Mouse (Mus musculus): ENCODE results near the gene Tmem52. TPM values are rescaled to one million over a fixed set of nuclear protein-coding genes. Genes with fewer than 3 reads are reported as not detected.
"Not testable (repeated sequence)": the region's sequence is repeated elsewhere in the genome, so short reads cannot be mapped to it uniquely, and the experiment has no call there.

Gene Tmem52
- total RNA-seq (2021) (10 to 100 TPM in 1 of 2 experiments, 1 to 10 TPM in 1; 7.5 to 13.1 TPM), polyA plus RNA-seq (2012; rRNA removed) (79.1 and 189 TPM in 2 replicates)
- long read RNA-seq, transcript Tmem52-201 (5 exons, 932 nt), result major isoform, 10 of 15 reads
- long read RNA-seq, partial matches to known transcripts, result 2 of 15 reads
- long read RNA-seq, other reads (novel, unspliced or antisense), result 0 of 15 reads

DNA sequence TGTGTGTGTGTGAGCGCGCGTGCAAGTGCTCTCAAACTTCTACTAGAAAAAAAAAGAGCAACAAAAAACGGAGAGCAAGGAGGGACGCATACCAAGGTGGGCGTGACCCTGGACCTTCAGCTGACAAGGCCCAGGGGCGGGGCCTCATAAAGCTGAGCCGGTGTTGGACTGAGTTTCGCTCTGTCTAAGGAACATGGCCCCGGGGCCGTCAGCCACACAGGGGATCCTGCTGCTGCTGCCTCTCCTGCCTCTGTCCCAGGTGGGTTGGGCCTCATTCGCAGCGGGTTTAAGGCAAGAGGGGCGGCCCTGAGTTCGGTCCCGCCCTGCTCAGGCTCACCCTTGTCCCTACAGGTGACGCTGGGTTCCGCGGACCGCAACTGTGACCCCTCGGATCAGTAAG, at the start of gene Tmem52:
Gene Tmem52 (plus strand): TSS at position 163 of the 400 bp plus-strand sequence.
- DNase-seq, result peak; percentile 63

DNA sequence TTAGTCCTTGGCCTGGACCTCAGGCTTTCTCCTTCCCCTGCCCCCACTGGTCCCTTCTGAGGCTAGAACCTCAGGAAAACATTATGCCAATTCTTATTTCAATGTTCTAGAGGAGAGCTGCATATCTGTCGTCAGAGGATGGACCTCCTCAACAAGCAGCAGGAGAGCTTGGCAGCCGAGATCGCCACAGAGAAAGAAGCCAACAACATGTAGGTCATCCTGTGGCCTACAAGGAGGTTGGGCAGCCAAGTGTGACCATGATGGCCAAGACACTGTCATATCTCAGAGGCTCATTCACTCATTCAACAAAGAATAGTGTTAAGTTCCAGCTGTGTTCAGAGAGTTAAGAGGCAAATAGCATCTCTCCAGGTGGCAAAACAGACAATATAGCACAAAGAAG, 48.8 kb upstream of the Tmem52 start:
- no peak for DNase-seq

GRCm38 (mm10) chr4:155421412-155422370, 47.2 kb upstream of the Tmem52 start:
- not testable (repeated sequence) for DNase-seq

- no peak for DNase-seq
Observed at GRCm38 (mm10) chr4:155423988-155424387, 44.9 kb upstream of the Tmem52 start.

GRCm38 (mm10) chr4:155426272-155426671, 42.6 kb upstream of the Tmem52 start:
- no peak for DNase-seq

DNA sequence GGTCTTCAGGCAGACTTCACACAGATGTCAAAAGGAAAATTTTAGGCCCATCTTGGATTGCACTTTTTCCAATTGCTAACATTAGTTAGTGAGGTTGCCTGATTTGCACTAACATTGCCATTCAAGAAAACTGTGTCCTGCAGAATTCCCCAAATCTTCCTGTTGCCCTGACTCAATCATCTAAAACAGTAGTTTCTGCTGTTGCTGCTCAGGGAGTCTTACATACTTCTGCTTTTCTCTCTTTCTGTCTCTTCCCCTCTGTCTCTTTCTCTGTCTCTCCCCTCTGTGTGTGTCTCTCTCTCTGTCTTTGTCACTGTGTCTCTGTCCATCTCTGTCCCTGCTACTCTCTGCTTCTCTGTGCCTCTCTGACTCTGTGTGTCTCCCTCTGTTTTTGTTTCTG, 40.5 kb upstream of the Tmem52 start:
- no peak for DNase-seq

- DNase-seq, result no peak
Observed at GRCm38 (mm10) chr4:155429202-155429601, 39.7 kb upstream of the Tmem52 start.

DNA sequence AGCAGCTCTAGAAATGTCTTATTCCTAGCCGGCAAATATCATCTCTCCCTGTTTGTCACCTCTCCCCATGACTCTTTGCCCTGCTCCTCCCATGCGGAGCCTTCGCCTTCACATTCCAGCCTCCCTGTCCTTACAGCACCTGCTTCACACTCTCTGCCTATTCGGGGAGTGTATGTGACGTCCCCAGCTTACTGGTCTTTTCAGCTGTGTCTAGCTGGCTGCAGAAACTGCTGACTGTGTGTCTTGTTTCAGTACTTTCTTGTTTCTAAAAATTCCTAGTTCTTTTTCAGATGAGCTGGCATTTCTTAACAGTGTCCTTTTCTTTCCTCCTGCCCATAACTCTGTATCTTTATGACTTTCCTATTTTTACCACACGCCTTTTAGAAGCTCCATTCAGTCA, 36.6 kb upstream of the Tmem52 start:
- no peak for DNase-seq

- DNase-seq, result no peak
Observed at GRCm38 (mm10) chr4:155433993-155434392, 34.9 kb upstream of the Tmem52 start.

DNA sequence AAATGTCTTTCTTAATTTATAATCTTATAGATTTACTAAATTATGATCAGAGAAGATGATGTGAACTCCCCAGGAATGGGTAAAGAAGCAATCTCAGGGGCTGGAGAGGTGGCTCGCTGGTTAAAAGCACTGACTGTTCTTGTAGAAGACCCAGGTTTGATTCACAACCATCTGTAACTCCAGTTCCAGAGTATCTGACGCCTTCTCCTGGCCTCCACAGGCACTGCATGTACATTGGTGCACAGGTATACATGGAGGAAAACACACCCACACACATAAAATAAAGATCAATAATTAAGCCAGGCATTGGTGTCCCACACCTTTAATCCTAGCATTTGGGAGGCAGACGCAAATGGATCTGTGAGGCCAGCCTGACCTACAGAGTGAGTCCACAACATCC, 26.1 kb upstream of the Tmem52 start:
- DNase-seq, result no peak

GRCm38 (mm10) chr4:155451597-155451996, 17.3 kb upstream of the Tmem52 start:
- DNase-seq, result no peak

DNA sequence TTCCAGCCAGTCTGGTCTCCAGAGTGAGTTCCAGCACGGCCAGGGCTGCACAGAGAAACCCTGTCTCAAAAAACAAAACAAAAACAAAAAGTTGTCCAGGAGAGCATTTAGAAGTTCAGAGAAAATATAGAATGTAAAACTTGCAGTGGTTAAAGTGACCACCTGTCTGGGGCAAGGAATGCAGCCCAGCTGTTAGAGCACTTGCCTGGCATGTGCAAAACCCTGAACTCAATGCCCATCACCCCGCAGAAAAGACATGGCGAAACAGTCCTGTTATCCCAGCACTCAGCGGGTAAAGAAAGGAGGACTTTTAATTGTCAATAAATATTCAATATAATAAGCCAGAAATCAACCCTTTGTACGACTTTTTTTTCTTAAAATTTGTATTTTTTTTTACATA, 10.3 kb upstream of the Tmem52 start:
- DNase-seq, result no peak

GRCm38 (mm10) chr4:155463050-155463449, 5.9 kb upstream of the Tmem52 start:
- DNase-seq, result no peak

GRCm38 (mm10) chr4:155463611-155464010, 5.3 kb upstream of the Tmem52 start:
- DNase-seq, result no peak

DNA sequence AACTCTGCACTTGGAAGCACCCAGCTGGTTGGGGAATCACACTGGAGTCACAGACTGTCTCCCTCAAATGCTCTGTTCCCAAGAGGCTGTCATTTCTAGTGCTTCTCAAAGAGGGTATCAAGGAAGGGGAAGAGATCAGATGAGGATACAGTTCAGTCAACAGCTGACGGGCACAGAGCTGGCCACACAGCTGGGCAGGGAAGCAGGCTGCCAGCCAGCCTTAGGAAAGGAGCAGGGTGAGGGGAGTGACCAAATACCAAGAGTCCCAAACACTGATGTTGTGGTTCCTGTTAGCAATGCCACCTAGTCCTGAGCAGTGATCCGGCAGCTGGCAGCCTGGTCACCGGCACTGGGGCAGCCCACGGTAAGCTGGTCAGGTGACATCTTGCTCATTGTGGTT, 4.9 kb upstream of the Tmem52 start:
- DNase-seq, result no peak

- DNase-seq, result no peak
Observed at GRCm38 (mm10) chr4:155465607-155466006, 3.3 kb upstream of the Tmem52 start.

- no peak for DNase-seq
Observed at GRCm38 (mm10) chr4:155466080-155466479, 2.8 kb upstream of the Tmem52 start.

GRCm38 (mm10) chr4:155467237-155468010, 1.5 kb upstream of the Tmem52 start:
- no peak for DNase-seq

DNA sequence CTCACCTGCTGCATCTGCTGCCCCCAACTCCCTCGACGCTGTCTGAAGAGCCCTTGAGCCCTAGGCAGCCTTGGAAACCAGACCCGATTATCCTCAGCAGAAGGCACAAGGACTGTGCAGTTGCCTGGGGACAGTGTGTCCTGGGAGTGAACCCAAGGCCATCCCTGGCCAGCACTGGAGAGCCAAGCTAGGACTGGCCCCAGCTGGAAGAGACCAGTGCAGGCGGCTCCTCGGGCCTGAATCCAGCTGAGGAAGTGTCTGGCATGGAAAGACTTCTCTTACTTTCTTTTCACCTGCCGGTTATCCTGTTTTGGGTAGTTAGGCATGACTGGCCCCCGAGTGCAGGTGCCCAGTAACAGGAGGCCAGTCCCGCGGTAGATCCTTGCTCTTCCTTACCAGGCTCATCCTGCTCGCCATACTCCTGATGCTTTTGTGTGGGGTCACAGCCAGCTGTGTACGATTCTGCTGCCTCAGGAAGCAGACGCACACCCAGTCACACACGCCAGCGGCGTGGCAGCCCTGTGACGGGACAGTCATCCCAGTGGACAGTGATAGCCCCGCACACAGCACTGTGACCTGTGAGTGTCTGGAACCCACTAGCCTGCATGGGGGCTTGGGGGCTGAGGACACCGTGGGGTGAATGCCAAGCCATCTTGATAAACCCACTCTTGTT, 812 bp downstream of the Tmem52 start:
- DNase-seq, result peak; percentile 71

DNA sequence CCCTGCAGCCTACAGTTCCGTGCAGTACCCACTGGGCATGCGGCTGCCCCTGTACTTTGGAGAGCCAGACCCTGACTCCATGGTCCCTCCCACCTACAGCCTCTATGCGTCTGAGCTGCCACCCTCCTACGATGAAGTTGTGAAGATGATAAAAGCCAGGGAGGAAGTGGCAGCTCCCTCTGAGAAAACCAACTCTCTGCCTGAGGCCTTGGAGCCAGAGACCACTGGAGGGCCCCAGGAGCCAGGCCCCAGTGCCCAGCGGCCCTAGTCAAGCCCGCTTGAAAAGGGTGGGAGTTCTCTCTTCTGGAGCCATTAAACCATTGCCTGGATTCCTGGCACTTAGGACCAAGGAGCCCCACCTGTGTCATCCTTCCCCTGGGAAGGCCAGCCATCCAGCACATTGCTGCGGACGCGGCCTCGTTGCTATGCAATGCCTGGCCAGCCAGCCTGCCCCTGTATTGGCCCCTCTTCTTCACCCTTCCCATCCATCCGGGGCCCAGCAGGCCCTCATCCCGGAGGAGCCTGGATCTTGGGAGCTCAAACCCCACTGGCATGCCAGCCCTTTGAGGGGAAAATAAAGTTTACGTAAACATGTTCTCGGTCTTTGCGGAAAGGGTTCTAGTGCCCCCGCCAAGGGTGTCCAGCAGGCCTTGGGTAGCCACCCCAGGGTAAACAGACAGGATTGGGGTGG, 1.5 kb downstream of the Tmem52 start:
- DNase-seq, result no peak

DNA sequence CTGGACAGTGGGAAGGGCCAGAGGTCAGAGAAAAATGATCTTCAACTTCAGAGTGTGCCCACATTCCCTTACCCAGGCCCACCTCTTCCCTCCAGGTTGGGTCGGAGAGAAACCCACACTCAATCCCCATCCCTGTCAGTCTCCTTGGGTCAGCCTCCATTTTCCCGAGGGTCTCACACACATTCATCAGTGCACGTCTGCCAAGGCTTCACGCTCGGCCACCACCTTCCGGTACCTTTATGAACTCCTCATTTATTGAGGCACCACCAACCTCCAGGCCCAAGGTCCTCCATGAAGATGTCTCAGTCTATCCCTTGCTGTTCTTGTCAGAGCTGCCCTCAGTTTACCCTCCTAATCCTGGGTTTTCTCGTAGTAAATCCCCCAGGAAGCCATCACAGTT, 2.1 kb downstream of the Tmem52 start:
- DNase-seq, result no peak

Measured in adrenal gland, adult 2 months (tissue).